Mouse (Mus musculus) regulatory T cell (primary cell): ENCODE data around the gene Naaladl2.

Experiments
- in situ Hi-C: fragments of 300-600 bp; cut with MboI, MseI; formaldehyde crosslinking; loops from one replicate; pipeline ENCODE4 v1.15.1; 2025; ENCODE audit warnings: high pct_unique_total_duplicates

Gene Naaladl2

GRCm38 (mm10) chr3:24690162-24690915 lies 453.7 kb downstream of the Naaladl2 start:
- in situ Hi-C loops, result no loop called here

GRCm38 (mm10) chr3:24670500-24670899 lies 473.6 kb downstream of the Naaladl2 start:
- in situ Hi-C loops, result no loop called here

GRCm38 (mm10) chr3:24668052-24668916 lies 475.8 kb downstream of the Naaladl2 start:
- in situ Hi-C loops, result no loop called here

GRCm38 (mm10) chr3:24665408-24665807 lies 478.7 kb downstream of the Naaladl2 start:
- in situ Hi-C loops, result no loop called here

GRCm38 (mm10) chr3:24663749-24664148 lies 480.3 kb downstream of the Naaladl2 start:
- in situ Hi-C loops, result no loop called here

- in situ Hi-C loops, result no loop called here
Measured at GRCm38 (mm10) chr3:24630032-24630431, 514.0 kb downstream of the Naaladl2 start.

GRCm38 (mm10) chr3:24605485-24605884 lies 538.6 kb downstream of the Naaladl2 start:
- in situ Hi-C loops, result no loop called here

- in situ Hi-C loops, result no loop called here
Measured at GRCm38 (mm10) chr3:24604791-24605320, 539.2 kb downstream of the Naaladl2 start.

- in situ Hi-C loops, result no loop called here
Measured at GRCm38 (mm10) chr3:24595447-24595846, 548.6 kb downstream of the Naaladl2 start.

GRCm38 (mm10) chr3:24556617-24557016 lies 587.4 kb downstream of the Naaladl2 start:
- in situ Hi-C loops, result no loop called here

GRCm38 (mm10) chr3:24553701-24554100 lies 590.4 kb downstream of the Naaladl2 start:
- in situ Hi-C loops, result no loop called here

- in situ Hi-C loops, result no loop called here
Measured at GRCm38 (mm10) chr3:24552631-24553030, 591.4 kb downstream of the Naaladl2 start.

- in situ Hi-C loops, result no loop called here
Measured at GRCm38 (mm10) chr3:24533775-24534458, 610.1 kb downstream of the Naaladl2 start.

- in situ Hi-C loops, result loop anchor here (25.0 kb wide), 1 partner anchor 553 kb away; no protein-coding TSS in a partner anchor
Measured at GRCm38 (mm10) chr3:24514918-24515317, 629.1 kb downstream of the Naaladl2 start.

GRCm38 (mm10) chr3:24486456-24487112 lies 657.5 kb downstream of the Naaladl2 start:
- in situ Hi-C loops, result no loop called here

- in situ Hi-C loops, result no loop called here
Measured at GRCm38 (mm10) chr3:24463941-24464340, 680.1 kb downstream of the Naaladl2 start.

- in situ Hi-C loops, result no loop called here
Measured at GRCm38 (mm10) chr3:24440621-24441020, 703.4 kb downstream of the Naaladl2 start.

- in situ Hi-C loops, result no loop called here
Measured at GRCm38 (mm10) chr3:24432761-24433160, 711.3 kb downstream of the Naaladl2 start.

- in situ Hi-C loops, result no loop called here
Measured at GRCm38 (mm10) chr3:24391737-24392136, 752.3 kb downstream of the Naaladl2 start.

- in situ Hi-C loops, result no loop called here
Measured at GRCm38 (mm10) chr3:24391311-24391710, 752.8 kb downstream of the Naaladl2 start.

- in situ Hi-C loops, result no loop called here
Measured at GRCm38 (mm10) chr3:24355010-24355409, 789.1 kb downstream of the Naaladl2 start.
